Mouse (Mus musculus) hindbrain, embryonic 14.5 days (tissue): ENCODE data around the gene Olfr355. TPM values are rescaled to one million over a fixed set of nuclear protein-coding genes. Genes with fewer than 3 reads are reported as not detected.

Experiments used
- ATAC-seq: fragments of 200-750 bp; cut with Nextera tagmentation; 2 replicates; pipeline ENCODE4 v1.8.0; 2017; ENCODE audit warnings: moderate number of reproducible peaks, mild to moderate bottlenecking, moderate TSS enrichment, moderate library complexity; ENCODE audit not compliant: low FRiP score
- DNase-seq: peaks from one replicate; pipeline ENCODE4 v3.0.0-alpha.2; 2015; ENCODE audit warnings: low spot score
- H3K27ac ChIP-seq: fragments of 300-500 bp; sonication (generic); 2 replicates; pipeline ENCODE4 v1.5.1; 2014; ENCODE audit warnings: mild to moderate bottlenecking, moderate library complexity
- H3K27me3 ChIP-seq: fragments of 300-500 bp; sonication (generic); 2 replicates; pipeline ENCODE4 v1.6.1; 2014; ENCODE audit warnings: mild to moderate bottlenecking, low read length, mixed read lengths; ENCODE audit not compliant: control insufficient read depth, insufficient read depth
- H3K36me3 ChIP-seq: fragments of 300-500 bp; sonication (generic); replicated peaks from 2 replicates; pipeline ENCODE4 v1.6.1; 2014; ENCODE audit not compliant: control insufficient read depth, insufficient read depth
- H3K4me1 ChIP-seq: fragments of 300-500 bp; sonication (generic); replicated peaks from 2 replicates; pipeline ENCODE4 v1.6.1; 2014; ENCODE audit warnings: antibody characterized with exemption, low read length, mixed read lengths; ENCODE audit not compliant: control insufficient read depth, insufficient read depth
- H3K4me2 ChIP-seq: fragments of 300-500 bp; sonication (generic); replicated peaks from 2 replicates; pipeline ENCODE4 v1.6.1; 2014; ENCODE audit warnings: mild to moderate bottlenecking, moderate library complexity
- H3K4me3 ChIP-seq: fragments of 300-500 bp; sonication (generic); replicated peaks from 2 replicates; pipeline ENCODE4 v1.5.1; 2014; ENCODE audit warnings: mild to moderate bottlenecking, low read length
- H3K9ac ChIP-seq: fragments of 300-500 bp; sonication (generic); 2 replicates; pipeline ENCODE4 v1.6.1; 2014
- H3K9me3 ChIP-seq: fragments of 300-500 bp; sonication (generic); 2 replicates; pipeline ENCODE4 v1.6.1; 2016; ENCODE audit warnings: low read length; ENCODE audit not compliant: control insufficient read depth
- WGBS: fragments of 180-500 bp; shearing (Covaris S2); extraction: QIAGEN DNeasy Blood & Tissue Kit; methylation state at CpG from one replicate; pipeline ENCODE4 v1.1.7; 2014; 5-methylcytosine and 5-hydroxymethylcytosine counted together
- polyA plus RNA-seq: library from polyadenylated mRNA; unstranded; fragments of >200 nt; fragmentation: Nextera tagmentation; extraction: Ambion mirVana; gene quantifications from 2 replicates; pipeline ENCODE4 v1.2.1, GENCODE M21; 2014

Olfr355 gene
- not detected in 2 replicates for polyA plus RNA-seq

- 0 out of 2 replicates have a peak, but pooled peaks cover 24% of the 10 kb centered on the region for H3K9me3 ChIP-seq
- H3K27me3 ChIP-seq = no peaks in the 10 kb centered on the region
- H3K36me3 ChIP-seq = no peaks in the 10 kb centered on the region
- H3K27ac ChIP-seq = no peak within 1 kb of the TSS
- DNase-seq (no peak), ATAC-seq (no peak)
- H3K9ac ChIP-seq = no peak within 1 kb of the TSS
- H3K4me3 ChIP-seq = no peak within 1 kb of the TSS
- H3K4me2 ChIP-seq = no peak within 1 kb of the TSS
- no peaks in the 10 kb centered on the region for H3K4me1 ChIP-seq
Measured at GRCm38 (mm10) chr2:36928797-36929196, at the start of gene Olfr355. Gene Olfr355, minus strand, starts transcription at chr2:36928897.

GRCm38 (mm10) chr2:36936821-36937220, 8.1 kb upstream of the Olfr355 start, which contains the start of gene Olfr356:
Gene Olfr356, plus strand, starts transcription at chr2:36937121.
- Histone ChIP-seq H3K4me2 (no peak within 1 kb of the TSS), H3K27me3 (no peaks in the 10 kb centered on the region), H3K27ac (no peak within 1 kb of the TSS), H3K36me3 (no peaks in the 10 kb centered on the region), H3K4me3 (no peak within 1 kb of the TSS), H3K4me1 (no peaks in the 10 kb centered on the region), H3K9ac (no peak within 1 kb of the TSS), H3K9me3 (peaks cover 30% of the 10 kb centered on the region)
- WGBS = 86% methylated on average over 2 of the region's 2 CpGs
- ATAC-seq (no peak), DNase-seq (no peak)

GRCm38 (mm10) chr2:36905380-36905779, 23.3 kb downstream of the Olfr355 start, which contains the start of gene Olfr354:
Gene Olfr354, plus strand, starts transcription at chr2:36905680.
- ATAC-seq = no peak
- no peak within 1 kb of the TSS for H3K4me3 ChIP-seq
- no peak within 1 kb of the TSS for H3K27ac ChIP-seq
- H3K27me3 ChIP-seq = no peaks in the 10 kb centered on the region
- no peak within 1 kb of the TSS for H3K4me2 ChIP-seq
- no peaks in the 10 kb centered on the region for H3K36me3 ChIP-seq
- no peaks in the 10 kb centered on the region for H3K4me1 ChIP-seq
- no peak within 1 kb of the TSS for H3K9ac ChIP-seq
- H3K9me3 ChIP-seq = peaks cover 17% of the 10 kb centered on the region; the same call in 1 of the 2 replicates
- DNase-seq = no peak

GRCm38 (mm10) chr2:36897114-36897513, 31.6 kb downstream of the Olfr355 start:
- no peak for ATAC-seq
- Histone ChIP-seq H3K4me3 (no peak overlapping the region), H3K4me1 (no peaks in the 10 kb centered on the region)

GRCm38 (mm10) chr2:36892836-36893235, 35.9 kb downstream of the Olfr355 start, which contains the start of gene Olfr353:
Gene Olfr353, minus strand, starts transcription at chr2:36892936.
- Histone ChIP-seq H3K4me3 (no peak within 1 kb of the TSS), H3K27me3 (no peaks in the 10 kb centered on the region), H3K9me3 (peaks cover 26% of the 10 kb centered on the region), H3K9ac (no peak within 1 kb of the TSS), H3K27ac (no peak within 1 kb of the TSS), H3K4me2 (no peak within 1 kb of the TSS), H3K36me3 (no peaks in the 10 kb centered on the region), H3K4me1 (no peaks in the 10 kb centered on the region)
- DNase-seq (no peak), ATAC-seq (no peak)

More at GRCm38 (mm10) chr2:36897114-36897513, 31.6 kb downstream of the Olfr355 start:
- Histone ChIP-seq H3K4me2 (no peak overlapping the region), H3K27me3 (no peaks in the 10 kb centered on the region), H3K9me3 (peaks cover 35% of the 10 kb centered on the region), H3K27ac (no peak overlapping the region), H3K36me3 (no peaks in the 10 kb centered on the region), H3K9ac (no peak overlapping the region)
- DNase-seq = no peak

Other genes starting within 250 kb of the Olfr355 start
- not detected in 2 replicates for gene Olfr346, start 243.1 kb downstream of the Olfr355 start, polyA plus RNA-seq
- gene Olfr347, start 197.0 kb downstream of the Olfr355 start, polyA plus RNA-seq = not detected in 2 replicates
- not detected in 2 replicates for gene Olfr348, start 144.6 kb downstream of the Olfr355 start, polyA plus RNA-seq
- gene Olfr50, start 138.4 kb downstream of the Olfr355 start, polyA plus RNA-seq = not detected in 2 replicates
- gene Olfr3, start 111.9 kb downstream of the Olfr355 start, polyA plus RNA-seq = not detected in 2 replicates
- gene Olfr350, start 82.6 kb downstream of the Olfr355 start, polyA plus RNA-seq = not detected in 2 replicates
- not detected in 2 replicates for gene Olfr351, start 66.2 kb downstream of the Olfr355 start, polyA plus RNA-seq
- gene Olfr352, start 60.4 kb downstream of the Olfr355 start, polyA plus RNA-seq = not detected in 2 replicates
- gene Olfr353, start 36.0 kb downstream of the Olfr355 start, polyA plus RNA-seq = not detected in 2 replicates
- gene Olfr354, start 23.2 kb downstream of the Olfr355 start, polyA plus RNA-seq = not detected in 2 replicates
- gene Olfr356, start 8.2 kb upstream of the Olfr355 start, polyA plus RNA-seq = not detected in 2 replicates
- not detected in 2 replicates for gene Olfr357, start 64.9 kb upstream of the Olfr355 start, polyA plus RNA-seq
- not detected in 2 replicates for gene Olfr358, start 80.4 kb upstream of the Olfr355 start, polyA plus RNA-seq
- gene Olfr360, start 136.8 kb upstream of the Olfr355 start, polyA plus RNA-seq = not detected in 2 replicates
- gene Olfr361, start 160.4 kb upstream of the Olfr355 start, polyA plus RNA-seq = not detected in 2 replicates
- gene Olfr362, start 189.0 kb upstream of the Olfr355 start, polyA plus RNA-seq = not detected in 2 replicates
- gene Olfr364-ps1, start 210.4 kb upstream of the Olfr355 start, polyA plus RNA-seq = not detected in 2 replicates